Mouse (Mus musculus): ENCODE measurements around the gene Ptprm.

DNA sequence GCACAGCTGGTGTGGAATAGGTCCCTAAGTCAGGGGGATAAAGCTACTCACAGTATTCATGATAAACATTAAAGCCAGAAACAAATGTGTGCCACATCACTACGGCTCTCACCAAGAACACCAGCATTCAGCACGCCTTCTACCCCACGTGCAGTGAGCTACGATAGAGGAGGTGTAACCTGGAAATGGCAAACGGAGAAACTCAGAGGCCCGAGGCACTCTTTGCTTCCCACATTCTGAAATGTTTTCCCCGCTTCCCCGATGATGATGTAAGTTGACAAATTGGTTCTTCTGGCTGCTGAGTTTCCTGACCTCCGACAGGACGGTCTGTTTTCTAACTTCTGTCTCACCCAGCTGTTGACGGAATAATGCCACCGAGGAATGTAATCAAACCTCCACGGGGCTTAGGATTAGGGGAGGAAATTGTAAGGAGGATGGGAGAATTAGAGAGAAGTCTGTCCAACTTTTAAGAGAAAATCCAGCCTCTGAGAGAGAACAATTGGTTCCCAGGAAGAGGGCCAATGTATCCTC is 72.6 kb downstream of the Ptprm start:
- TF ChIP-seq TAL1 (IDR thresholded peaks at IDR 0.05; ENCODE audit: low read length) (no peak), GATA1 (IDR thresholded peaks at IDR 0.05; ENCODE audit: low read length) (no peak)
